Mouse (Mus musculus) ES-E14 (cell line): ENCODE data around the gene Iqgap2. TPM values are rescaled to one million over a fixed set of nuclear protein-coding genes. Genes with fewer than 3 reads are reported as not detected.
A peak's percentile ranks its signal among the peaks of the same experiment; 100 is the strongest.

ENCODE experiments used
- DNase-seq: peaks from one replicate; pipeline ENCODE4 v3.0.0-alpha.2; 2013; ENCODE audit warnings: low read depth, low spot score
- H3K27ac ChIP-seq: 2 replicates; pipeline ENCODE4 v1.5.1; 2012; ENCODE audit warnings: low read depth, mild to moderate bottlenecking, low read length, moderate library complexity, mixed read lengths; ENCODE audit not compliant: poor library complexity, insufficient read depth, severe bottlenecking
- H3K36me3 ChIP-seq: 2 replicates; pipeline ENCODE4 v1.6.1; 2012; ENCODE audit warnings: mild to moderate bottlenecking, low read length, moderate library complexity, mixed read lengths; ENCODE audit not compliant: control insufficient read depth, poor library complexity, insufficient read depth, severe bottlenecking
- H3K4me1 ChIP-seq, 2 experiments: fragments of 150-350 bp in 1 of 2; sonication (generic) in 1 of 2; 2 replicates each; pipeline ENCODE4 v1.6.1; 2012; ENCODE audit warnings: low read length in 2 of 2, mild to moderate bottlenecking in 1 of 2, mixed read lengths in 1 of 2; ENCODE audit not compliant: control insufficient read depth in 2 of 2, insufficient read depth in 2 of 2, poor library complexity in 1 of 2
- H3K4me3 ChIP-seq, 2 experiments: fragments of 150-350 bp in 1 of 2; sonication (generic) in 1 of 2; 2 replicates each; pipeline ENCODE4 v1.5.1; 2012; ENCODE audit warnings: low read length in 2 of 2, low read depth in 1 of 2, mild to moderate bottlenecking in 1 of 2, mixed read lengths in 1 of 2; ENCODE audit not compliant: insufficient read depth in 1 of 2, poor library complexity in 1 of 2, severe bottlenecking in 1 of 2
- H3K9ac ChIP-seq: 2 replicates; pipeline ENCODE4 v1.6.1; 2012; ENCODE audit warnings: low read depth, mild to moderate bottlenecking, low read length, mixed read lengths; ENCODE audit not compliant: poor library complexity, insufficient read depth, severe bottlenecking
- H3K9me3 ChIP-seq: fragments of 150-350 bp; sonication (generic); 2 replicates; pipeline ENCODE4 v1.6.1; 2012; ENCODE audit warnings: low read depth, mild to moderate bottlenecking, low read length; ENCODE audit not compliant: control insufficient read depth, insufficient read depth
- CHD2 ChIP-seq: IDR thresholded peaks from 2 replicates; pipeline ENCODE4 v1.6.1; 2014; ENCODE audit warnings: mild to moderate bottlenecking, low read depth, low read length, inconsistent platforms
- HCFC1 ChIP-seq: IDR thresholded peaks from 2 replicates; pipeline ENCODE4 v1.6.1; 2012; ENCODE audit warnings: low read length, inconsistent platforms, borderline replicate concordance; ENCODE audit not compliant: insufficient read depth
- MAFK ChIP-seq: IDR thresholded peaks from 2 replicates; pipeline ENCODE4 v1.6.1; 2014; ENCODE audit warnings: mild to moderate bottlenecking, low read depth, low read length, inconsistent platforms; ENCODE audit not compliant: insufficient read depth
- ZC3H11A ChIP-seq: IDR thresholded peaks from 2 replicates; pipeline ENCODE4 v1.6.1; 2012; ENCODE audit warnings: low read depth, mild to moderate bottlenecking, inconsistent platforms, low read length, borderline replicate concordance
- ZNF384 ChIP-seq: IDR thresholded peaks from 2 replicates; pipeline ENCODE4 v1.6.1; 2012; ENCODE audit warnings: low read depth, low read length, inconsistent platforms
- in situ Hi-C, 2 experiments: fragments of 600-800 bp; cut with MboI; formaldehyde crosslinking; loops; one replicate each; pipeline ENCODE4 v1.15.1; 2025; ENCODE audit warnings: low sequenced_read_pairs in 2 of 2, inconsistent platforms in 1 of 2; ENCODE audit not compliant: unreplicated experiment in 2 of 2
- total RNA-seq: library from RNA; depleted of rRNA; stranded (reverse); fragments of 300-350 nt; gene quantifications from 2 replicates; pipeline ENCODE4 v1.2.3, GENCODE M21; 2012; rRNA removed

Gene Iqgap2
- total RNA-seq, 1 experiment, result 15.0 TPM

GRCm38 (mm10) chr13:95583237-95584189, 308.2 kb downstream of the Iqgap2 start:
- H3K27ac ChIP-seq, result no peak overlapping the region
- TF ChIP-seq CHD2, result no peak
- TF ChIP-seq ZC3H11A, result no peak
- no peak for TF ChIP-seq MAFK
- TF ChIP-seq ZNF384, result no peak
- no peak for TF ChIP-seq HCFC1
- H3K4me1 ChIP-seq, result peaks cover 0 to 2% of the 10 kb centered on the region in 2 experiments; a peak in 2 of 4 replicates
- H3K36me3 ChIP-seq, result no peaks in the 10 kb centered on the region
- DNase-seq, result no peak
- H3K9me3 ChIP-seq, result no peaks in the 10 kb centered on the region
- 0 out of 4 replicates have a peak overlapping the region, but pooled peaks of 1 of the 2 experiments have one; percentile 8 for H3K4me3 ChIP-seq
- in situ Hi-C loops, result no loop called here
- no peak overlapping the region for H3K9ac ChIP-seq

GRCm38 (mm10) chr13:95581850-95582249, 309.9 kb downstream of the Iqgap2 start:
- Histone ChIP-seq H3K27ac (no peak overlapping the region), H3K36me3 (no peaks in the 10 kb centered on the region), H3K4me1 (peaks cover 0 to 2% of the 10 kb centered on the region in 2 experiments; a peak in 2 of 4 replicates), H3K4me3 (no peak overlapping the region), H3K9me3 (no peaks in the 10 kb centered on the region), H3K9ac (no peak overlapping the region)
- TF ChIP-seq ZNF384, result no peak
- TF ChIP-seq CHD2, result no peak
- TF ChIP-seq HCFC1, result no peak
- TF ChIP-seq MAFK, result no peak
- no peak for TF ChIP-seq ZC3H11A
- in situ Hi-C loops, result no loop called here
- no peak for DNase-seq

GRCm38 (mm10) chr13:95578016-95578697, 313.6 kb downstream of the Iqgap2 start:
- Histone ChIP-seq H3K4me3 (no peak overlapping the region), H3K9me3 (no peaks in the 10 kb centered on the region), H3K36me3 (no peaks in the 10 kb centered on the region), H3K9ac (no peak overlapping the region), H3K4me1 (no peaks in the 10 kb centered on the region; a peak in 1 of 4 replicates), H3K27ac (no peak overlapping the region)
- no peak for TF ChIP-seq ZNF384
- no peak for TF ChIP-seq HCFC1
- TF ChIP-seq CHD2, result no peak
- TF ChIP-seq ZC3H11A, result no peak
- TF ChIP-seq MAFK, result no peak
- no peak for DNase-seq
- in situ Hi-C loops, result no loop called here

Other genes with a start within 250 kb of the Iqgap2 start
- gene F2rl2, start 195.1 kb downstream of the Iqgap2 start, total RNA-seq, result 0.21 and 0.27 TPM in 2 replicates
- gene Gm20075, start 189.5 kb upstream of the Iqgap2 start, total RNA-seq, result 7.0 and 13.2 TPM in 2 replicates
- not detected in 2 replicates for gene Gm17190, start 190.1 kb upstream of the Iqgap2 start, total RNA-seq
- 0.89 and 1.9 TPM in 2 replicates for gene Sv2c, start 240.7 kb upstream of the Iqgap2 start, total RNA-seq